Mouse (Mus musculus) adrenal gland, postnatal 25 days (tissue): ENCODE measurements around the gene Clip2. TPM values are rescaled to one million over a fixed set of nuclear protein-coding genes. Genes with fewer than 3 reads are reported as not detected.
"Not testable (repeated sequence)": the region's sequence is repeated elsewhere in the genome, so short reads cannot be mapped to it uniquely, and the experiment has no call there.

ENCODE experiments used
- DNase-seq: peaks from one replicate; pipeline ENCODE4 v3.0.0; 2021; ENCODE audit warnings: mixed read lengths
- microRNA-seq, 2 experiments: library from miRNA; unstranded; fragments of <30 nt; microRNA quantifications; one replicate each; pipeline ENCODE4 v1.2.0; 2021
- total RNA-seq: library from RNA; stranded (reverse); gene quantifications from 2 replicates; pipeline ENCODE4 v1.2.3, GENCODE M21; 2021

Clip2 gene
- total RNA-seq, 1 experiment from 2014 or later: 17.8 TPM

DNA sequence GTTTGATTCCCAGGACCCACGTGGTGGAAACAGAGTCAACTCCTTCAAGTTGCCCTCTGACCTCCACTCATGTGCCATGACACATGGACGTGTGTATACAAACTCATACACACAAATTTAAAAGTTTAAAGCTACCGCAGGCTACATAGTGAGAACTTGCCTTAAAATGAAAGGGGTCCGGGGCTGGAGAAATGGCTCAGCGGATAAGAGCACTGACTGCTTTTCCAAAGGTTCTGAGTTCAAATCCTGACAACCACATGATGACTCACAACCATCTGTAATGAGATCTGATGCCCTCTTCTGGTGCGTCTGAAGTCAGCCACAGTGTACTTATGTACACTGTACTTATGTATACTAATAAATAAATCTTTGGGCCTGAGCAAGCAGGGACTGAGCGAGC lies 93.1 kb downstream of the Clip2 start:
- DNase-seq: no peak

DNA sequence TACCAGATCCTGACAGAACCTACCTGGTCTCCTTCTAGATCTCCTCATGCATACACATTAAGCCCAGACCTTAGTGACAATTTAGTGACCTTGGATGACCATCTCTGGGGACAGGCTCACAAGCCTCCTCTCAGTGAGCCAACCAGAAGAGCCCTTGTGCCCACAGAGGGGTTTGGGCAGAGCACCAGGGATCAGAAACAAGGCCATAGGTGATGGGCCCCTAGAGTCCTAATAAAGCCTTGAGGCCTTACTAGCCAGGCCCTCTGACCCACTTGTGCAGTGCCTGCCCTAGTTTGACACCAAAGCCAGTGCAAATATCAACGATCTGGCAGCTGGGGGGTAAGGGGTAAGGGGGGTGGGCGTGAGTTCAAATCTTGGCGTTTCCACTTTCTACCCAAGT lies 93.8 kb downstream of the Clip2 start:
- no peak for DNase-seq

DNA sequence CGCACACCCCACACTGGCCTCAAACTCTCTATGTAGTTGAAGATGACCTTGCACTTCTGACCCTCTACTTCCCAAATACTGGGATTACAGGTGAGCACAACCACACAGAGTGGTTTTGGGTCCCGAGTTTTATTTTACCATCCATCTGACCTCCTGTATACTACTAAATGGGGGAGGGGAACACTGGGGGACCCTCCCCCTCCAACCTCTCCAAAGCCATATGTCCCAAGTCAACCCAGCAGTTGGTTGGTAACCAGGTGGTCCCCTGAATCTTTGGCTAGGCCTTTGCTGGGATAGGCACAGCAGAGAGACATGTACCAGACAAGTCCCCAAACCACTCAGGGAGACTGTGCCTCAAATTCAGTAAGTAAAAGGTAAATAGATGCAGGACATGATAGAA lies 94.9 kb downstream of the Clip2 start:
- DNase-seq: no peak

DNA sequence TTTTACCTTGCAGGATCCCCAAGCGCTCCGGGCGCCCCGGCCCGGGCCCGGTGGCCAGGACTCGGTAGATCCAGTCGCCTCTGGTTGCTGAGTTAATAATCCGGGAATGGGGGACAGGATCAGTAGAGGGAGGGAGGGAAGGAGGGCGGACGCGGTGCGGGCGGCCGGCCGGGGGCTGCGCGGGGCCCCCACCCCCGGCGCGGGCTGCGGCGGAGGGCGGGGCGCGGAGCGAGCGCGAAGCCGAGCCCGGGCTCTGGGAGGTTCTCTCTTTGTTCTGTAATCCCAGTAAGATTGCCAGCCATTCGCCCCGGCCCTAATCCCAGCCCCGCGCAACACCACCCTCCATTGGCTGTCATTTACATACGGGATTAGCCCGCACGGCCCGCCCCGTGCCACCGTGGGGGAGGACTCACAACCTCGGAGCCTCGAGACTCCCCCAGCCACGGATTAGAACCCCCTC lies 95.7 kb downstream of the Clip2 start, which contains the start of gene Gtf2ird1:
Gene Gtf2ird1, minus strand, starts transcription at position 214 of the 460 bp plus-strand sequence.
- DNase-seq: peak; percentile 76

DNA sequence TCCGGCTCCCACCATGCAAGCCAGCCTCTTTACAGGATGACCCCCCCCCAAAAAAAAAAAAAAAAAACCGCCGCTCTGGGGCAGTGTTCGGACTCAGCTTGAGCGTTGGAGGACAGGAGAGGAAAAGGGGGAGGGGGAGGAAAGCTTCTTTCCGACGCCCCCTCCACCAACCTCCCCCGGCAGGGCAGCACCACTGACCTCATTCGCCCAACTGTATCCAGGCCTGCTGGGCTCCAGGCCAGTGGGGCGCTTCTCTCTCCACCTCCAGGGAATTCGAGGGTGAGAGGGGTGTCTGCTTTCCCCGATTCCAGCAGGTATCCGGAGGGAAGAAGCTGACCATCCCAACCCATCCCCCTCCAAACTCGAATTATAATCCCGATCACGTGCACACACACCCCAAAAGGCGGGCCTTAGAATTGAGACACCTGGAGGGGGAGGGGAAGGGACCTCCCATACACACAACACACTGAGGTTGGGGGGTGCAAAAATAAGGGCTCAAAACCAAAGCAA lies 96.3 kb downstream of the Clip2 start:
- DNase-seq: peak; percentile 54

DNA sequence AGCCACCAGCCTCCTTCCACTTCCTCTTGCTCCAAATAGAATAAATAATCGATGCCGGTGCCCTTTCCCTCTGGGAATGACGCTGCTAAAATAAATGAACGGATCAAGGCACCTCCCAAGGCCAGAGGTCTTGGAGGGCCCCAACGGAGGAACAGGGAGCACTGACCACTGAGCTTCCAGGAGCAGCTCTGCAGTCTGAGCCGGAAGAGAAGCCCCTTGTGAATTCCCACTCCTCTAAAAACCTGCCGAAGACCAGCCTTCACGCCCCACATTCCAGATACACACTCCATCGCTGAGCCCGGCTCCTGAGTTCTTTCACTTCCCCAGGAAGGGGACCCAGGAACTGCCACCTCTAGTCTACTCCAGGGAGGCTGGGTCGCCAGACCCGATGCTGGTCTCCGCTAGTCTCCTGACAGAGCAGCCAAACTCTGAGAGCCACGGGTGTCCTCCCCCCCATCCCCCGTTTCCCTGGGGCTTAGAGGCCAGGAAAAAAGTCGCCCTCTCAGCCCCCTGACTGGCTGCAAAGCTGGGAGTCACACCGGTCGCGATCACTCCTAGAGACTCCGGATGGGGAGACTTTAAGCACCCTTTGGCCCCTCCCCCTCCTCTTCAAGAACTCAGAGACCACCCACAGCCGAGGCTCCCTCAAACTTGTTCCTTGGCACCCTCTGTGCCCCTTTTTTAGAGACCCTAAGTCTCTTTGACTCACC lies 96.9 kb downstream of the Clip2 start:
- peak; percentile 38 for DNase-seq

DNA sequence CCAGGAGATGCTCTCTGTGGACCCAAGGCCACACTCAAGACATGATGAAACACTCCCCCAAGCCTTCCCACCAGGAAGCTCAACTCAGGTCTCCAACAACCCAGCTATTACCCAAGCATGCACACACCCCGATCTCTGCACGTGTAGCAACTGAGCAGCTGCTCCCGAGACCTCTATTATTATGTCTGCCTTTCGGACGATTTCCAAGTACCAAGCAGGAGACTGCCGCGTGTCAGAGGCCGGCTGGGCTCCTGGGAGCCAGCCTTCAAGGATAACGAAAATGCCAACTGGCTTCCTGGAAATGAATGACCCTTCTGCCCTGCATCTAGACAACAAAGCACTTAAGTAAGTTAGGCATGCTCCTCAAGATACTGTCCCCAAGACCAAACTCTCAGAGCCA lies 97.8 kb downstream of the Clip2 start:
- DNase-seq: peak; percentile 25

DNA sequence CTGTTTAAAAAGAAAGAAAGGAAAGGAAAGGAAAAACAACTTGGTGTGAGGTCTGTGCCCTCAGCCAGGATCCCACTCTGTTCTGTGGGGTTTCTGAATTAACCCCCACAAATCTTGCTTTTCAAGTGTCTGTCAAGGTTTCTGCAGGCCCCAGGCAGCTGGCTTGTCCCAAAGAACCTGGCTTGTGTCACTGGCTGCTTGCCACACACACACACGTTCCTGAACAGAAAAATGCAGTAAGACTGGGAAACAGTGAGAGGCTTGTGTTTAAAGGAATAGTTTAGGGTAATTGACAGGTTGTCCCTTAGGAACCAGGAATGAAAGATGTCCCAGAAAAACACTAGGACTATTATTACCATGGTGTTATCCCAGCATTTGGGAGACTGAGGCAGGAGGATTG lies 98.7 kb downstream of the Clip2 start:
- peak; percentile 28 for DNase-seq

DNA sequence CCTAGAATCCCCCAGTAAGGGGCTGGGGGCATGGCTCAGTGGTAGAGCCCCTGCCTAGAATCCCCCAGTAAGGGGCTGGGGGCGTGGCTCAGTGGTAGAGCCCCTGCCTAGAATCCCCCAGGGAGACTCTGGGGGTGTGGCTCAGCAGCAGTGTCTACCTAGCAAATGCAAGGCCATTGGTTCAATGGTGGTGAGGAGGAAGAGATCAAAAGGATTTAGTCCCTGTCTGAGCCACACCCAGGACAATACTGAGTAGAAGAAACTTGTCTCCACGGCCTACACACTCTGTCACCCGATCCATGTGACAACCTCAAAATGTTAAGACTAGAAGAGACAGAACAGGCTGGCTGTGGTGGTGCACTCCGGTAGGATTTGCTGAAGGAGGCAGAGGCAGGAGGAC lies 105.5 kb downstream of the Clip2 start:
- not testable (repeated sequence) for DNase-seq

DNA sequence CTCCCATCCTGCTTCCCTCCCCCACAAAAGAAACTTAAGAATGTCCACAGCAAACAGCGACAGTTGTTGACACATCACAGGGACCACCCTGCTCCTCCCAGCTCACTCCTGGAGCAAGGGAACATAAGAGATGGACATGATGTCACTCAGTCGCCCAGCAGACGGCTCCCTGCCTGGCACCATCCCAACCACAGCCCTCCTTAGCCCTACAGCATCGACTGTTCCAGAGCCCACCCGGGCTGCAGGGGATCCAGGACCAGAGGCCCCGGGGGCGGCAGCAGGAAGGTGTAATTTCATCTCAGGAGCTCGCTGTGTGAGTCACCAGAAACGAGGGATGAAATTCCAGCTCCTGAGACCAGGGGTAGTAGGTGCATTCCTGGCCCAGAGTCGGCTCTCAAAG lies 106.3 kb downstream of the Clip2 start:
- no peak for DNase-seq

DNA sequence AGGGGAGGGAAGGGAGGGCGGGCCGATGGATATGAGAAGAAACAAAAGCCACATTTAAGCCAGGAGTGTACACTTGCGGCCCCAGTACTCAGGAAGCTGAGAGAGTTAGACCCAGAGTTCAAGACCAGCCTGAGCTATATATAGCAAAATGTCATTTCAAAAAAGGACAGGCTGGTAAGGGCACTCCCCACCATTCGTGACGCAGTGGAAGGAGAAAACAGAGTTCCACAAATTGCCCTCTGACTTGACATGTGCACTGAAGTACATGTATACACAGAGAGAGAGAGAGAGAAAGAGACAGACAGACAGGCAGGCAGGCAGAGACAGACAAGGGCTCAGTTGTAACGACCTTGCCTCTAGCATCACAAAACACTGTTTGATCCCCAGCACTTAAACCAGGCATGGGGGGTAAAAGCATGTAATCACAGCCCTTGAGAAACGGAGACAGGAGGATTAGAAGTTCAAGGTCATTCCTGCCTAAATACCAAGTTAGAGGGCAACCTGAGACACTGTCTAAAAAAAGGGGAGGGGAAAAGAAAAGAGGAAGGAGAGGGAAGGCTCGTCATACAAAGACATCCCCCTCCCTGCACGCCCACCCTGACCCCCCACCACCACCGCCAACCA lies 106.9 kb downstream of the Clip2 start:
- no peak for DNase-seq

DNA sequence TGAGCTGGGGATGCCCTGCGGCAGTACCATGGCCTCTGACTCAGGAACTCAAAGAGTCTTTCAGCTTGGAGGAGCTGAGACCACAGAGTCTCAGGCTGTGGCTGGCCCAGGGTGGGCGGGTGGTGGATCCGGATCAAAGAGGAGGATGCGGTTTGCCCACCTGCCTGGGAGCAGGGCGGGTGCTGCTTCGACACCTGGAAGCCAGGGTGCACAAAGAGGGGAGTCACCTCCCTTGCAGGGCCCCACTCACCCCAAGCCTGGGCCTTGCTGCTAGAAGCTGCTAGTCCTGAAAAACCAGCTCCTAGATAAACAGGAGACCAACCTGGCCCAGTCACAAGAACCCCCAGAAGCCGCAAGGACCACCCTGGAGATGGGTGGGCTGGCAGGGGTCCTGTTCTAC lies 107.8 kb downstream of the Clip2 start:
- DNase-seq: no peak

DNA sequence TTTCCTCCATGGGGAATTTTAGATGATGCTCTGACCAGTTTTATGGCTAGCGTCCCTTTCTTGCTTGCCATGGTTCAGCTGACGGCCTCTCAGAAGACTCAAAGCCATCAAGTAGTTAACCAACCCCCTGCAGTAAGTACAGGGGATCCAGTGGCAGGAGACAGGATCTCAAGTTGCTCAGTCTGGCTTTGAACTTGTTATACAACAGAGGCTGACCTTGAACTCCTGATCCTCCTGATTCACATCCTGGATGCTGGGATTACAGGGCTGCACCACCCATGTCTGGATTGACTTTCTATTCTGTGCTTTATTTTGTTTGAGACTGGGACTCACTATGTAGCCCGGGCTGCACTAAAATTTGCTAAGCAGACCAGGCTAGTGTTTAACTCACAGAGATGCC lies 110.2 kb downstream of the Clip2 start:
- no peak for DNase-seq

DNA sequence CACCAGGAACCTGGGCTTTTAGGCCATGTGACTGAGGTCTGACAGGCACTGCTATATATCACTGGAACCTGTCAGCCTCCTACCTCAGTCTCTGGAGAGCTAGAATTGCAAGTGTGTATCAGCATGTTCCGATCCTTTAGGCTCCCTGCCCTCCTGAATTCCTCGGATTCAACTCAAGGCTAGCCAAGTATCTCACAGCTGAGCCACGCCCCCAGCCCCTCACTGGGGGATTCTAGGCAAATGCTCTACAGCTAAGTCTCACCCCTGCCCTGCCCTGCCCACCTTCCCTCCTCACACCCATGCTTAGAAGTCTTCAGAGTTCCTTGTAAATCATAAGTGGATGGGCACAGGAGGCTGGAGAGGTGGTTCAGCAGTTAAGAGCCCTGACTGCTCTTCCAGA lies 111.1 kb downstream of the Clip2 start:
- no peak for DNase-seq

DNA sequence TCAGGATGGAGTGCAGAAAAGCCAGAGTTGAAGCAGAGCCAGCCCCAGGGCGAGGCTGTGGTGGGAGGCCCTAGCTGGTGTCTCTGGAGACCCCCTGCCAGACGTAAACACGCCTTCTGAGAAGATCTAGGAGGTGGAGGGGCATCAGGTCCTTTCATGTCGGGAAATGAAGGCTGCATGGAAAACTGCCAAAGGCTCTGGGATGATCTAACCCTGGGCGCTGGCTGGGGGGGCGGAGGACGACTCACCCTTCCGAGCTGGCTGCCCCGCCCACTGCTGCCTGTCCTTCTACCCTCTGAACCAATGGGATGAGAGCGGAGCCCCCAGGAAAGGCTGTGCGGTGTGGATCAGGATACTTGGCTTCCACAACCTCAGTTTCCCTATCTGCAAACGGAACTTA lies 112.1 kb downstream of the Clip2 start:
- peak; percentile 89 for DNase-seq

DNA sequence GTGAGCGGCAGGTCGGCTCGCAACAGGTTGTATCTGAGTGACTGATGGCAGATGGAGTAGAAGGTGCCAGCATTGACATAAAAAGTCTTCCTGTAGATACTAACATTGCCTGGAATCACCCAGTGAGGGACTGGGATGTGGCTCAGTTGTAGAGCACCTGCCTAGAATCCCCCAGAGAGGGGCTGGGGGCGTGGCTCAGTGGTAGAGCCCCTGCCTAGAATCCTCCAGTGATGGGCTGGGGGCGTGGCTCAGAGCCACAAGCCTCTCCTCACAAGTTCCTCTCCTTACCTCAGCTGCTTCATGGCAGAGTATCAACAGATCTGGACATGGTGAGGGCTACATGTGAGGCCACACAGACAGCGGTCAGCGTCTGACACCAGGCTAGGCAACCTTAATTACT lies 112.8 kb downstream of the Clip2 start:
- no peak for DNase-seq

Small RNA genes within 50 kb of the gene (microRNA-seq; reads per million reads assigned to microRNA genes)
- 0 reads per million in 2 experiments for gene Gm26340
- 0 to 0.34 reads per million in 2 experiments for gene Mir7228

Other genes with a start within 250 kb of the Clip2 start
- gene Gtf2i, start 237.7 kb downstream of the Clip2 start, total RNA-seq: 236 and 293 TPM in 2 replicates
- 52.0 and 80.0 TPM in 2 replicates for gene Gtf2ird1, start 95.7 kb downstream of the Clip2 start, total RNA-seq
- gene Syna, start 7.7 kb upstream of the Clip2 start, total RNA-seq: not detected in 2 replicates
- gene Rfc2, start 28.9 kb upstream of the Clip2 start, total RNA-seq: 46.6 and 60.4 TPM in 2 replicates
- 2.6 and 3.0 TPM in 2 replicates for gene Lat2, start 62.6 kb upstream of the Clip2 start, total RNA-seq
- 273 and 304 TPM in 2 replicates for gene Eif4h, start 87.1 kb upstream of the Clip2 start, total RNA-seq
- 21.7 and 23.6 TPM in 2 replicates for gene Limk1, start 136.2 kb upstream of the Clip2 start, total RNA-seq
- gene Eln, start 194.9 kb upstream of the Clip2 start, total RNA-seq: 26.9 and 30.1 TPM in 2 replicates